Mouse (Mus musculus): Measurements from ENCODE around the gene Tmem222. TPM values are rescaled to one million over a fixed set of nuclear protein-coding genes. Genes with fewer than 3 reads are reported as not detected.
A peak's percentile ranks its signal among the peaks of the same experiment; 100 is the strongest.

Tmem222 gene
- polyA plus RNA-seq, 1 experiment from 2014 or later = 85.8 TPM

DNA sequence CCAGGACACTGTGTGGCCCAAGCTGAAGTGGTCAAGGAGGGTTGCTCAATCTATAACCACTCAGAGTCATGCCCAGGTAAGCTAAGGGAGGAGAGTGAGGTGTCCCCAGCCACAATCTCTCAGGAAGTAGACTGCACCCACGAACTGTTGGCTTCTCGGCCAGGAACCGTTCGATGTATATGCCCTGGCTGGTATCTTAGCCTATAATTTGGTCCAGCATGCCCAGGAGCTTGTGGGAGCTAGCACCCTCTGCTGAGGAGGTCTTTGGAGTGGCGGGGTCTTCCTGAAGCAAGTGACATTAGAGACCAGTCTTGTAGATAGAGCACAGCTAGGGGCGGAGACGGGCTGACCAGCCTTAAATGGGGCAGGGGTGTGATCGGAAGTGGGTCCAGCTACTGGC, 55.9 kb downstream of the Tmem222 start:
- no peaks in the 10 kb centered on the region for H3K36me3 ChIP-seq (replicated peaks)
- H3K4me1 ChIP-seq = peaks cover 37% of the 10 kb centered on the region
- 83% methylated on average over 8 of the region's 8 CpGs for WGBS
- no peaks in the 10 kb centered on the region for H3K9me3 ChIP-seq
- peaks cover 69% of the 10 kb centered on the region for H3K27me3 ChIP-seq (ENCODE audit: poor library complexity, severe bottlenecking)
- no peak overlapping the region for H3K27ac ChIP-seq
- DNase-seq (ENCODE audit: extremely low spot score, low spot score) = no peak
- no peak overlapping the region for H3K4me3 ChIP-seq

GRCm38 (mm10) chr4:133220656-133221055, 56.9 kb downstream of the Tmem222 start:
- Histone ChIP-seq H3K27ac (no peak overlapping the region), H3K9me3 (no peaks in the 10 kb centered on the region), H3K4me3 (peak overlapping the region; percentile 45), H3K4me1 (peaks cover 37% of the 10 kb centered on the region), H3K36me3 (replicated peaks) (no peaks in the 10 kb centered on the region), H3K27me3 (ENCODE audit: poor library complexity, severe bottlenecking) (peaks cover 75% of the 10 kb centered on the region)
- WGBS = 2% methylated on average over 25 of the region's 25 CpGs
- DNase-seq (ENCODE audit: extremely low spot score, low spot score) = no peak

- peaks cover 33% of the 10 kb centered on the region for H3K4me1 ChIP-seq
- WGBS = 86% methylated on average over 3 of the region's 3 CpGs
- no peak overlapping the region for H3K27ac ChIP-seq
- H3K27me3 ChIP-seq (ENCODE audit: poor library complexity, severe bottlenecking) = peaks cover 89% of the 10 kb centered on the region
- DNase-seq (ENCODE audit: extremely low spot score, low spot score) = no peak
- H3K4me3 ChIP-seq = no peak overlapping the region
- no peaks in the 10 kb centered on the region for H3K9me3 ChIP-seq
- no peaks in the 10 kb centered on the region for H3K36me3 ChIP-seq (replicated peaks)
Measured at GRCm38 (mm10) chr4:133218745-133219144, 58.8 kb downstream of the Tmem222 start.

DNA sequence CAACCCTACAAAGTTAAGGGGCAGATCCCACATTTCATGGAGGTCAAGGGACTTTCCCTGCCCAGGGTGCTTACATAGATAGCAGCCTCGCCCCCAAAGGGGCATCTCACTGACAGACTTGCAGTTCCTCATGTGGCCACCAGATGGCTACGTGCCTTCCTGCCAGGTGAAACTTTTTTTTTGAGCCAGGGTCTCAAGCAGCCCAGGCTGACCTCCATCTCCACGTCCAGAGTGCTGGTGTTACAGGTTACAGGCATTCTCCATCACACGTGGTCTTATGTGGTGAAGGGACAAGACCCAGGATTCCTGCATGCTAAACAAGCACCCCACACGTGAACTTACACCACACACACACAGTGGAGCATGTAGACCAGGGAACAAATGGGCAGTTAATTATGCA, 60.0 kb downstream of the Tmem222 start:
- Histone ChIP-seq H3K4me1 (peaks cover 33% of the 10 kb centered on the region), H3K27ac (no peak overlapping the region), H3K4me3 (no peak overlapping the region), H3K36me3 (replicated peaks) (no peaks in the 10 kb centered on the region), H3K9me3 (no peaks in the 10 kb centered on the region), H3K27me3 (ENCODE audit: poor library complexity, severe bottlenecking) (peaks cover 89% of the 10 kb centered on the region)
- WGBS = 2% methylated on average over 5 of the region's 5 CpGs
- peak; percentile 73 for DNase-seq (ENCODE audit: extremely low spot score, low spot score)

Other genes with a start within 250 kb of the Tmem222 start
- 47.4 and 49.1 TPM in 2 replicates for gene Wasf2, start 147.3 kb downstream of the Tmem222 start, polyA plus RNA-seq (2016; fragmentation: Nextera tagmentation; extraction: Ambion mirVana)
- 1.2 and 2.5 TPM in 2 replicates for gene Cd164l2, start 65.7 kb downstream of the Tmem222 start, polyA plus RNA-seq (2016; fragmentation: Nextera tagmentation; extraction: Ambion mirVana)
- gene Gpr3, start 65.3 kb downstream of the Tmem222 start, polyA plus RNA-seq (2016; fragmentation: Nextera tagmentation; extraction: Ambion mirVana) = 0.06 and 0.27 TPM in 2 replicates
- gene Map3k6, start 37.0 kb downstream of the Tmem222 start, polyA plus RNA-seq (2016; fragmentation: Nextera tagmentation; extraction: Ambion mirVana) = 1.7 and 1.8 TPM in 2 replicates
- gene Sytl1, start 14.7 kb downstream of the Tmem222 start, polyA plus RNA-seq (2016; fragmentation: Nextera tagmentation; extraction: Ambion mirVana) = 0.67 and 1.0 TPM in 2 replicates
- gene Wdtc1, start 75.7 kb upstream of the Tmem222 start, polyA plus RNA-seq (2016; fragmentation: Nextera tagmentation; extraction: Ambion mirVana) = 16.8 and 17.0 TPM in 2 replicates
- gene Slc9a1, start 91.9 kb upstream of the Tmem222 start, polyA plus RNA-seq (2016; fragmentation: Nextera tagmentation; extraction: Ambion mirVana) = 7.9 and 8.1 TPM in 2 replicates
- gene Tent5b, start 202.3 kb upstream of the Tmem222 start, polyA plus RNA-seq (2016; fragmentation: Nextera tagmentation; extraction: Ambion mirVana) = 0.71 and 1.2 TPM in 2 replicates
- 0.36 and 0.48 TPM in 2 replicates for gene Trnp1, start 220.8 kb upstream of the Tmem222 start, polyA plus RNA-seq (2016; fragmentation: Nextera tagmentation; extraction: Ambion mirVana)
- gene Kdf1, start 241.2 kb upstream of the Tmem222 start, polyA plus RNA-seq (2016; fragmentation: Nextera tagmentation; extraction: Ambion mirVana) = 4.1 and 4.8 TPM in 2 replicates